Mouse (Mus musculus): Measurements from ENCODE around the gene Rcsd1.

- TF ChIP-seq CTCF (IDR thresholded peaks at IDR 0.05; ENCODE audit: borderline replicate concordance, insufficient read depth, low read depth, low read length) (no peak), POLR2A (IDR thresholded peaks at IDR 0.05; ENCODE audit: borderline replicate concordance, insufficient read depth, low read length) (no peak)
These were observed 57.0 kb downstream of the Rcsd1 start for GRCm38 (mm10) chr1:165652507-165652906.

Data from cerebellum, adult 2 months (tissue).